Mouse (Mus musculus) c-Kit-negative CD71-positive TER-119-positive erythroid progenitor cells, embryonic 14.5 days (primary cell): ENCODE measurements around the gene Fus.
"Not testable (repeated sequence)": the region's sequence is repeated elsewhere in the genome, so short reads cannot be mapped to it uniquely, and the experiment has no call there.

Source experiments
- DNase-seq: peaks from one replicate; pipeline ENCODE4 v3.0.0-alpha.2; 2013; ENCODE audit warnings: low read depth, low spot score

Fus gene

DNA sequence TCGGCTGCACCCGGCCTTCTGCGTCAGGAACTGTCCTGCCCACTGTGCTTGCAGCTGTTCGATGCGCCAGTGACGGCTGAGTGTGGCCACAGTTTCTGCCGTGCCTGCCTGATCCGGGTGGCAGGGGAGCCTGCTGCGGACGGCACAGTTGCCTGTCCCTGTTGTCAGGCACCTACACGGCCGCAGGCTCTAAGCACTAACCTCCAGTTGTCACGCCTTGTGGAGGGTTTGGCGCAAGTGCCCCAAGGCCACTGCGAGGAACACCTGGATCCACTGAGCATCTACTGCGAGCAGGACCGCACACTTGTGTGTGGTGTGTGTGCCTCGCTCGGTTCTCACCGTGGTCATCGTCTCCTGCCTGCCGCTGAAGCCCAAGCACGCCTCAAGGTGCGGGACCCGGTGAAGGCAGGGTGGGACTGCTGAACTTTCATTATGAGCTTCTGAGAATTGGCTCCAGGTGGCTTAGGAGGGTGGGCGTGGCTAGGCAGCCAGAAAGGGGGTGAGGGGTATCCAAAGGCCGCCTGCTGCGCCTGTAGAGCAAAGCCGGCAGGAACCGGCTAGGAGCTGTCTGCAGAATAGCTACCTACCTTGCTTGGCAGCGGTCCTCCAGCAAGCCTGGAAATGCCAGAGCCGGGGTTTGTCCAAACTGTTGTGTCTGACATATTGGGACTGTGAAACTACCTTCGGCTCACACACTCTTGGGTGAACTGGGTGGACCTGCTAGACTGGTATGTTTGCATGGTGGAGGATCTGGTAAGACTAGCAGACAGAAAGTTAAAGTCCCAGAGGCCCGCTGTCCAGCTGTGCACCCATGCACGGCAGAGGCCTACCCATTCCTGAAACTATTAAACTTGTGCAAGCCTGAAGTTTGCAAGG, 37.5 kb downstream of the Fus start:
- no peak for DNase-seq

DNA sequence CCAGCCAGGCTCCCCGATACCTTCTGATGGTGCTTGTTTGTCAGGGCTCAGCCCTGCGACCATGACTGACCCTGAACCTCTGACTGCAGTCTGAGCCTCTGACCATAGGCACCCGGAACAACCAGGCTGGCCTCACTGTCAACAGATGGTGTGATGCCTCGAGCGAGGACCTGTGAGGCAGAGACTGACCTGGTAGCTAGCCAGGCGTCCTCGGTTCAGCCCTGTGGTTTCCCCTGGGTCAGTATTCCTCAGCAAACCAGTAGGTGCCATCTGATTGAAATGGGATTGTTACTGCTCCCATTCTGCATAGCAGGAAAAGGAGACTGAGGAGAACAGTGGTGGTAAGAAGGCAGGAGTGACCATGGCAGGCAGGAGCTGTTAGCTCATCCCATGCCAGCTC, 38.9 kb downstream of the Fus start:
- no peak for DNase-seq

DNA sequence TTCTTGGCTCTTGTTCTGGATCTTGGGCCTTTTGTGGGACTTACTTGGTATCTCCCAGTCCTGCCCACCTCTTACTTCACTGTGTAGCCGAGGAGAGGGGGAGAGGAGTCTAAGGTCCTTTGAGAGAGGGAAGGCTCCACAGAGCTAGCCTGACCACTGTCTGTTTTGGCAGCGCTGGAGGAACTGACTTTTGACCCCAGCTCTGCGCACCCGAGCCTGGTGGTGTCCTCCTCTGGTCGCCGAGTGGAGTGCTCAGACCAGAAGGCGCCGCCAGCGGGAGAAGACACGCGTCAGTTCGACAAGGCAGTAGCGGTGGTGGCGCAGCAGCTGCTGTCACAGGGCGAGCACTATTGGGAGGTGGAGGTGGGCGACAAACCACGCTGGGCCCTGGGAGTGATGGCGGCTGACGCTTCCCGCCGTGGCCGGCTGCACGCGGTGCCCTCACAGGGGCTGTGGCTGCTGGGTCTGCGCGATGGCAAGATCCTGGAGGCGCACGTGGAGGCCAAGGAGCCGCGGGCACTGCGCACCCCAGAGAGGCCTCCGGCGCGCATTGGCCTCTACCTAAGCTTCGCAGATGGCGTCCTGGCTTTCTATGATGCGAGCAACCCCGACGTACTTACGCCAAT, 42.6 kb downstream of the Fus start:
- DNase-seq = no peak

DNA sequence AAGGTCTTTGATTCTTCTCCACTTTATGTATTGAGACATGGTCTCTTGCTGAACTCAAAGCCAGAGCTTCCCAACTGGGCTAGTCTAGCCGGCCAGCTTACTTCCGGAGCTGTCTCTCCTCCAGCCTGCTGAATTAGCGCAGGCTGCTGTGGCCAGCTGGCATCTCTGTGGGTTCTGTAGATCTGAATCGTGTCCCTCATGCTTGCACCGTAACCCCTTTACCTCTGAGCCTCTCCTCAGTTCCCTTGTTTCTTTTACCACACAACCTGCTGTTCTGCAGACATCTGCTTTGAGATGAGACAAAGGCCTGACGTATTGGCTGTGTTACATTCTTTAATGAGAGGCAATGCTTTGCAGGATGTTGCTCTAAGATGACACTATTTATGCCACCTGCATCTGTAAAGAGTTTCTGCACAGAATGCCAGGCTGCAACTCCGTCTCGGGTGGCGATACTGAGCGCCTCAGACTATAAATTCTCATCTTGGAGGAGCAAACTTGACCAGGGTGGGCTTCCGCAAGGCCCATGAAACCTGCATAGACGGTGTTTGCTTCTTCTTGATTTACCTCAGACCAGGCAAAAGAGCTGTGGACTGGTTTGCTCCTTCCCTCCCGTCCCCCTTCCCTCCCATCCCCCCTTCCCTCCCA, 45.0 kb downstream of the Fus start:
- DNase-seq = no peak

DNA sequence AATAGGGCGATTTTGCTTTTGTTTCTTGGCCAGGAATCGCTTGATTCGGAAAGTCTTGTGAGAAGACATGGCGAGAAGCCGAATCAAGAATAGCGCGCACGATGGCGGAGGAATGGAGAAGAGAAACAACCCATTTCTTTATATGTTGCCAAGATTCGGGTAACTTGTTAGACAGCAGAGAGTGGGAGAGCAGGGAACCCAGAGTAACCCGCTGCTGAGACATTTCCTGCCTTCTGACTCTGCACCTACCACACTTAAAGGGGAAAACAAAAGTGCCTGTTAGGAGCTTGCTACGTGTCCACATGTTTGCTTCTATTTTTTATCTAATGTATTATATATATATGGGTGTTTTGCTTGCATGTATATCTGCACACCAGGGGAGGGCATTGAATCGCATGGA, 45.9 kb downstream of the Fus start:
- no peak for DNase-seq

DNA sequence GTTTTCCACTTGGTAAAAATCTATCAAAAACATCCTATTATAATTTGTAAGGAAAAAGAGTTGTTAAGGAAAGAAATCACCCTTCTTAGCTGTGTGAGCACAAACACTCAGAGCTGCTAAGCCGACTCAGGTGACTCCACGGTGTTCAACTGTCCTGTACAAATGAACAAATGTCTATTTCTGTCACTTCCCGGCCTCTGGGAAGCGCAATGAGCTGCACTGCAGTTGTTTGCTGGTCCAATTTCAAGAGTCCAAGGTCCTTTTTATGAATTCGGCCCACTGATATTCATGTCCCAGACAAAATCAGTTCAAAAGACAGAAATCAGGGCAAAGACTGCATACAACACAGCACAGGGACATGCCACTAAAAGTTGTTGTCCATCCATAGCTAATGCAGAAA, 48.9 kb downstream of the Fus start:
- DNase-seq = not testable (repeated sequence)

DNA sequence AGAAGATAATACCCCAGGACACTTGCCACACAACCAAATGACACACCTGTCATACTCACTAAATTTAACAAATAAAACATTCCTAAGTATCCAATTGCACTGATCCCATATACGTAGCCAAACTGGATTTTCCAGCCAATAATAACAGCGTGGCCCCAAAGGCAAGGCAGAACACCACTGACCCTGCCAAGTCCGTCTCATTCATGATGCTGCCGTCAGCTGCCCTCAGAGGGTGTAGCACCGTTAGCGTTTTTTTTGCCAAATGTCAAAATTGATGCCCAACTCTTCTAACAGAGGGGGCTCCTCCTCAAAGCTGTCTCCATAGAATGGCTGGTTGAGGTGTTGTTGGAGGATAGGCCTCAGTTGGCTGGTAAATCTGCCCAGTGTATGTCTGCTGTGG, 49.4 kb downstream of the Fus start:
- no peak for DNase-seq

DNA sequence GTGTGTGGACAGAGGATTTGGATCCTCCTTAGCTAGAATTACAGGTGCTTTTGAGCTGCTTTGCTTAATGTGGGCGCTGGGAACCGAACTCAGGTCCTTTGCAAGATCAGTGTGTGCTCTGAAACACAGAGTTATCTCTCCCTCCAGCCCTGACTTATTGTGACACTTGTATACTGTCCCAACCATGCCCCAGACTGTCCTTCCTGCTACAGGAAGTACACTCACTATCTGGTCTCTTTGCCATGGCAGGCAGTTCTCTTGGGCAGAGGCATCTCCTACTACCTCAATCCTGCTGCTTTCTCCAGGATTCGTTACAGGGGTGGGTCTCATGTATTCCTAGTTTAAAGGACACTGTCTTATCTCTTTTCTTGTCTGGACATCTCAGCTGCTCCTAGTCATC, 51.0 kb downstream of the Fus start:
- DNase-seq = no peak

DNA sequence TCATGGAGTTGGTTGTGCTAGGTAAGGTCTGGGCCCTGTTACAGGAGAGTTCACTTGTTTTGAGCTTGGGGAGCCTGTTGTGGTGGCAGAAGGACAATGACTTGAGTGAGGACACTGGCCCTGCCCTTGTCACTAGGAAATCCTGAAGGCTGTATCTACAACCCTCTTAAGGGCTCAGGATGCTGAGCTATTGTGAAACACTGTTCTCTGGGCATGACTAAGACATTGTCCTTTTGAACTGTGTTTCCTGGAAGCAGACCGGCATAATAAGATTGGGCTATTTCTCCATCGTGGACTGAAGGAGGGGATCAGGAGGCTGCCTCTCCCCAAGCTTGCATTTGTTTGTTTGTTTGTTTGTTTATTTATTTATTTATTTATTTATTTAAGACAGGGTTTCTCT, 51.9 kb downstream of the Fus start:
- no peak for DNase-seq

DNA sequence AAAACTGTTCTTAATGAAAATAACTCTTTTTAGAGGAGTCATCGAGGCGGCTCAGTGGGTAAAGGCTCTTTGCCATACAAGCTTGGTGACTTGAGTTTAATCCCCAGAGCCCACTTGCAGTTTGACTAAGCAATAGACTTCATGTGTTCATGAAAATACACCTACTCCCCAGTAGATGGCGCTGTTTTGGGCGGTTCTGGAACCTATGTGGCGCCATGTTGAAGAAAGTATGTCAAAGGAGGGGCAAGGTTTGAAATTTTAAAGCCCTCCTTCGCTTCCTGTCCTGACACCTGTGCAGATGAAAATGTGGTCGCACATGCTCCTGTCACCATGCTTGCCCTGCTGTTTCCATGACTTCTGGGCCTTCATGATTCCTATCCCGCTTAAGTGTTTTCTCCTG, 55.7 kb downstream of the Fus start:
- DNase-seq = peak; percentile 8

DNA sequence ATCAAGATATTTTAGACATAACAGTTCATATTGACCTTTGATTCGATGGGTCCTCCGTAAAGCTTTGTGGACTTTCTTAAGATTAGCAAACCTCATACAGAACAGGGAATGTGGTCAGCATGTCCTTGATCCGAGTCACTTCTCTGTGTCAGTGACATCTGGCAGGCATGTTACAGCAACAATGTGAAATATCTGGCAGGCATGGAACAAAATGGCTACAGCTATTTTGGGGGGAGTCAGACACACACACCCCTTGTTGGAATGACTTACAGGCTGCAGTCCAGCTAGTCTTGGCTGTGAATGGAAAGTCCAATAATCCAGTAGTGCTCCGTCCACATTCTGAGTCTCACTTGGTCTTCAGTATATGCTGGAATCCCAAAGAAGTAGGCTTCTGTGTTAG, 56.3 kb downstream of the Fus start:
- DNase-seq = no peak

DNA sequence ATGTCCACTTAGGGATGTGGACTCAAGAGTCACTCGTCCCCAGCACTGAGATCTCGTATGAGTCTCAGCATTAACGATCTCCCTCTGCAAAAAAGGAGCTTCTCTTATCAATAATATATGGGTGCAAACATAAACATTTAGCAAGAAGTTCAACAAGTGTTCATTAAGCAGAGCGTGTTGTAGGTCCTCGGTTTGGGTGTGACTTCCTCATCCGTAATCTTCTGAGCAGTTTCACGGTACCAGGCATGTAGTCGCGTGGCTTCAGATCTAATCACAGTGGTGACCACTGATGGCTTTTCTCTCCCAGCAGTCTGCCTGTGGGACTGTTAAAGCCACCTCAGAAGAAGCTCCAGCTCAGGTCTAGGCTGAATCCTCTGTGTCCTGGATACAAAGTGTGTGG, 57.1 kb downstream of the Fus start:
- DNase-seq = no peak

DNA sequence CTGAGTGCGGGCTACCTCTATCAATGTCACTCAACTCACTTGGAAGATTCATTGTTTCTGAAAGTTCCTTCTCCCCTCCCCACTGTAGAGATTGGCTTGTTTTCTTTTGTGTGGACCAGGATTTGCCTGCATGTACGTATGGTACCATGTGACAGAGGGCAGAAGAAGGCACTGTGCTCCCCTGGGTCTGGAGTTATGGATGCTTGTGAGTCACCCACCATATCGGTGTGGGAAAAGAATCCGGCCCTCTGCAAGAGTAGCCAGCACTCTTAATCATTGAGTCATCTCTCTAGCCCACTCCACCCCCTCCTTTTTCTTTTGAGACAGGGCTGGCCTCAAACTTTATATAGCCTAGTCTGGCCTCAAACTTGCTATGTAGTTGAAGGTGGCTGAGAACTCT, 57.7 kb downstream of the Fus start:
- DNase-seq = no peak

DNA sequence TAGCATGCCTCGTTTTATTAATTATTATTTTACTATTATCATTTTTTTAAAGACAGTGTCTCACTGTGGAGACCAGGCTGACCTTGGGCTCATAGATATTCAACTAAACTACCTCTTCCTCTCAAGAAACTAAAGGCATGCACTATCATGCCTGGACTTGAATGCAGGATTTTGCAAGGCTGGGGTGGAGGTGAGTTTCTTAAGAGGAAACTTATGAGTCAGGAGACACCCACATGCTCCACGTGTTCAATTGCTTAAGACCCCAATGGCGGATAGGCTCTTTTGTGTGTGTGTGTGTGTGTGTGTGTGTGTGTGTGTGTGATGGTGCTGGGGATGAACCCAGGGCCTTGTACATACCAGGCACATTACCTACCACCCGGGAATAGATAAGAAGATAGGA, 58.1 kb downstream of the Fus start:
- DNase-seq = no peak

DNA sequence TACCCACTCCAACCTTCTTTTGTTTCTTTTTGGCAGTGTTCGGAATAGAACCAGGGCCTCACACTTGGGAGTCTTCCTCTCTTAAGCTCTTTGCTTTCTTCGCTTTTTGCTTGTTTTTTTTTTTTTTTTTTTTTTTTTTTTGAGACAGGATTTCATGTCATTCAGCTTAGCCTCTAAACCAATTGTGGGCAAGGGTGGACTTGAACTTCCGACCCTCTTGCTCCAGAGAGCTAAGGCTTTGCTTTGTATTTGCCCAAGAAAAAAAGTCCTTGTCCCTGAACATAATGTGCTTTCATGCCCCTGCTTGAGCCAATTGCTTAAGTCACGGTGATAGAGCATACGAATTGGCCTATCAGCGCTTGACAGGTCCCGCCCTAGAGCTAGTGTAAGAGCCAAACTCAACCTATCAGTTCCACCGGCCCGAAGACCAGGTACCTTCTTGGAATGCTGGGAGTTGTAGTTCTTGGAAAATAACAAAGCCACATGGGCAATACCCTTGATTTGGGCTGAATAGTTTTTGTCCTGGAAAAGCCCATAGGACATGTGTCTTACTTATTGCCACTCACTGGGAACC, 64.2 kb downstream of the Fus start:
- peak; percentile 8 for DNase-seq

DNA sequence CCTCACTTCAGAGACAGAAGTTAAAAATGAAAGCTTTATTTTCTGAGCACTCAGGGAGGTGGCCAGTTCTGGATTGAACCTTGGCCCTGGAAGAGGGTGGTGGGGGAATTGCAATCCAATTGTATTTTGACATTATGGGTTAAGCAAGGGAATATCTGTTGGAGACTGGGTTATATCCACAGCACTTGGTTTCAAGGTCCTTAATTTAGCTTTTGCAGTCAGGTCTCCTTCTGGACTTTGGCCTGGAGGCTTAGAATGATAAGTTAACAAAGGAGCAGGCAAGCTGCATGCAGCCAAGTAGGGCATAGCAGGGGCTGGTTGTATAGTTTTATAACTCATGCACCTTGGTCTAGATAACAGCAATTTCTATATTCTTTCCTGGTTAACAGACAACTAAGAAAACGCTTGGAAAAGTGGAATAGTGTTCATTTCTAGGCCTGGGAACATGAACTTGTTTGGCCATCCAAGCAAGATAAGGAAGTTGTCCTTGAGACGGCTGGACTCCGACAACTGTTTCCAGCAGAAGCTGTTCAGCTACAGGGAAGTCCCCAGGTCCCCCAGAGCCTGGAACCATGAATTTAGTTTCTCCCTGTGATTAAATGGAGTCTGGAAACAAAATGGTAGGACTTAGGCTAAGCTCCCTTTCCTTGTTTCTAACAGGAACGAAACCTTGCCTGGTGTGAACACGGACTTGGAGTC, 65.2 kb downstream of the Fus start:
- DNase-seq = no peak

DNA sequence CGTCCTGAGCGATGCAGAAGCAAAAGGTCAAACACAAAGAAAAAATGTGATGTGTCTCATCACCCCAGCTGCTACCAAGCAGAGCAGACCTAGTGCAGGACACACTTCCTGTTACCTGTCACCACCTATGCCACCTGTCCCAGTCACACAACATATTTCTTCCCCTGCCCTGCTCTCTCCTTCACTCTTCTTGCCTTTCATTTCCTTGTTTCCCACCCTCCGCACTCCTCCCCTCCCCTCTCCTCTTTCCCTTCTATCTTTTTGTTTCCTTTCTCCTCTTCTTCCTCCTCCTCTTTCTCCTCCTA, 65.7 kb downstream of the Fus start:
- no peak for DNase-seq

DNA sequence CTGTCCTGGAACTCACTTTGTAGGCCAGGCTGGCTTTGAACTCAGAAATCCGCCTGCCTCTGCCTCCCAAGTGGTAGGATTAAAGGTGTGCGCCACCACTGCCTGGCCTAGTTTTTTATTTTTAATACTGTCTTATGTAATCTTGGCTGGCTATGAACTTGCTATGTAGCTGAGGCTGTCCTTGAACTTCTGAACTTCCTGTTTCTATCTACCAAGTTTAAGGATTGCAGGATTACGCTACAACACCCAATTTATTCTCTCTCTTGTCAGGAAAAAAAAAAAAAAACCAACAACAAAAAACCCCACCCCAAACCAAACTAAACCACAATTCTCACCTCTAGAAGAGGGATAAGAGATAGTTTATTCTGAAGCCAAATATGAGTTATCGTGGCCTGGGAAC, 66.4 kb downstream of the Fus start:
- no peak for DNase-seq
